Mouse (Mus musculus) adrenal gland, postnatal 14 days (tissue): Measurements from ENCODE around the gene Arl13a. TPM values are rescaled to one million over a fixed set of nuclear protein-coding genes. Genes with fewer than 3 reads are reported as not detected.
"Not testable (repeated sequence)": the region's sequence is repeated elsewhere in the genome, so short reads cannot be mapped to it uniquely, and the experiment has no call there.

ENCODE experiments used
- DNase-seq: peaks from one replicate; pipeline ENCODE4 v3.0.0; 2021; ENCODE audit warnings: mixed read lengths
- long read RNA-seq, 2 experiments: library from polyadenylated mRNA; stranded (forward); transcript quantifications; one replicate each; pipeline ENCODE4 v2.0.0; 2021
- total RNA-seq: library from RNA; stranded (reverse); gene quantifications from 2 replicates; pipeline ENCODE4 v1.2.3, GENCODE M21; 2021

Gene Arl13a
- total RNA-seq = not detected in 2 replicates
- long read RNA-seq, experiment 1 = 0 reads
- long read RNA-seq, experiment 2 = 0 reads

- not testable (repeated sequence) for DNase-seq
These were observed at the start of gene Arl13a for GRCm38 (mm10) chrX:134187201-134187600. Gene Arl13a (plus strand): TSS chrX:134187501.

- DNase-seq = no peak
These were observed 47.3 kb upstream of the Arl13a start for GRCm38 (mm10) chrX:134140024-134140423.

GRCm38 (mm10) chrX:134141551-134141950 lies 45.8 kb upstream of the Arl13a start:
- no peak for DNase-seq

- DNase-seq = no peak
These were observed 45.3 kb upstream of the Arl13a start for GRCm38 (mm10) chrX:134141986-134142385.

- no peak for DNase-seq
These were observed 29.1 kb upstream of the Arl13a start for GRCm38 (mm10) chrX:134158151-134158550.

GRCm38 (mm10) chrX:134160442-134160841 lies 26.9 kb upstream of the Arl13a start:
- DNase-seq = no peak

- DNase-seq = no peak
These were observed 25.1 kb upstream of the Arl13a start, which contains the start of gene Xkrx for GRCm38 (mm10) chrX:134162043-134162720. Gene Xkrx (minus strand): TSS chrX:134162076.

GRCm38 (mm10) chrX:134162826-134163225 lies 24.5 kb upstream of the Arl13a start:
- no peak for DNase-seq

GRCm38 (mm10) chrX:134163484-134163883 lies 23.8 kb upstream of the Arl13a start:
- DNase-seq = no peak

- DNase-seq = no peak
These were observed 16.7 kb upstream of the Arl13a start for GRCm38 (mm10) chrX:134170584-134170983.

- DNase-seq = no peak
These were observed 12.6 kb upstream of the Arl13a start for GRCm38 (mm10) chrX:134174699-134175098.

GRCm38 (mm10) chrX:134208491-134208890 lies 21.2 kb downstream of the Arl13a start:
- no peak for DNase-seq

GRCm38 (mm10) chrX:134211151-134211642 lies 23.9 kb downstream of the Arl13a start:
- DNase-seq = no peak

- DNase-seq = no peak
These were observed 30.9 kb downstream of the Arl13a start for GRCm38 (mm10) chrX:134218161-134218560.

GRCm38 (mm10) chrX:134220618-134221017 lies 33.3 kb downstream of the Arl13a start:
- DNase-seq = no peak

- no peak for DNase-seq
These were observed 34.6 kb downstream of the Arl13a start, which contains the start of gene Nox1 for GRCm38 (mm10) chrX:134221856-134222255. Gene Nox1 (minus strand): TSS chrX:134221956.

GRCm38 (mm10) chrX:134233048-134233447 lies 45.7 kb downstream of the Arl13a start:
- no peak for DNase-seq

GRCm38 (mm10) chrX:134238266-134238665 lies 51.0 kb downstream of the Arl13a start:
- DNase-seq = no peak

- DNase-seq = peak; percentile 18
These were observed 58.6 kb downstream of the Arl13a start for GRCm38 (mm10) chrX:134245946-134246345.

- peak; percentile 41 for DNase-seq
These were observed 60.9 kb downstream of the Arl13a start for GRCm38 (mm10) chrX:134248202-134248601.
